Mouse (Mus musculus): ENCODE results near the gene Fndc3b. TPM values are rescaled to one million over a fixed set of nuclear protein-coding genes. Genes with fewer than 3 reads are reported as not detected.
"Not testable (repeated sequence)": the region's sequence is repeated elsewhere in the genome, so short reads cannot be mapped to it uniquely, and the experiment has no call there.

Gene Fndc3b
- total RNA-seq, 2 experiments from 2014 or later, result 128 to 148 TPM

- peak in 1 of 2 experiments; percentile 45 for DNase-seq (ENCODE audit: low spot score in 2 of 2)
These were observed 280.4 kb downstream of the Fndc3b start for GRCm38 (mm10) chr3:27430621-27431263.

DNA sequence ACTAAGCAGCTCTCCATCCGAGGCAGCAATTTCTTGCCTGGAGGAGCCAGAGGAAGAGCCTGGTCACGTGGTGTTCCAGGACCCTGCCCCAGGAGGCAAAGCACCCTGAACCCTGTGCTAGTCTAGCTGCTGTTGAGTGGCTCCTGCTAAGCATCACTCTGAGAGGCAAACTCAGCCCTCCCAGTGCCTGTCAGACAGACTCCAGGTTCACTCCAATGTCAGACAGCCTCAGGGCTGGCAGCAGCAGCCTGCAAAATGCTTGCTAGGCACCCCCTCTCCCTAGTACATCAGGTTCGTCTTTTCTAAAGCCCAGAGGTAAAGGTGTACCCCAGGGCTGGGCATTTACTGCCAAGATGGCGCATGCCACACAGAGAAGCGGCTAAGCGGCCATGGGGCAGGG is 283.7 kb downstream of the Fndc3b start:
- DNase-seq (ENCODE audit: low spot score in 2 of 2), result no peak

GRCm38 (mm10) chr3:27424049-27424667 is 286.9 kb downstream of the Fndc3b start:
- DNase-seq (ENCODE audit: low spot score in 2 of 2), result no peak

GRCm38 (mm10) chr3:27422521-27422920 is 288.6 kb downstream of the Fndc3b start:
- DNase-seq (ENCODE audit: low spot score in 2 of 2), result no peak

DNA sequence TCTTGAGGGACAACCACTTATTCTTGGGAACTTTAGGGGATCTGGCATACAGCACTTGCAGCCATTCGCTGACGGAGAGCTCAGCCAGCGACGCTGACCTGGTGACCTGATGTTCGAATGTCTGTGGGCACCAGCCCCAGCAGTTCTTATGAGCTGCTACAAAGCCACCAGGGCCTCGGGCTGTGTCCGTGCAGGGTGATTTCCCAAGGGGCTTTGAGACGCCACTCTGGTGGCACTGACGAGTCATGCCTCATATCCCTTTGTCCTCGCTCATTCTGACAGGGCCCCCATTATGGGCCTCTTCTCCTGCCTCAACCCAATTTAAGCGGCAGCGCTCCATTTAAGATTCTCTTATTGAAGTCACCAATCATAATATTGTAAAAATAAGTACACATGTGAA is 289.1 kb downstream of the Fndc3b start:
- DNase-seq (ENCODE audit: low spot score in 2 of 2), result no peak

DNA sequence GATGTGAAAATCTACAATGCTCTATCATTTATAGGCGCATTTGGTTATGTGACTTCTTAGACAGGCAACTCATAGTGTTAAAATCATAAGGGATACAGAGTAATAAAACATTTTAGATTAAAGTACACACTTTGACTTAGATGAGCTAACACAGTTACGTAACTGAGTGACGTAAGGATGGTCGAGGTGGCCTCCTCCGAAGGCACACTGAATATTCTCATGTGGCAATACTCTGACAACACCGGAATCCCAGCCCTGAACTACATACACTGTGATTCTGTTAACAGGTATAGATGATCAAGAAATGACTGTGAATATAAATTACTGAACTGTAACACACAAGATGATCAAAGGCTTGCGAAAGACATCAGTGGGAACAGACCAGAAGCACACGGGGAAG is 292.5 kb downstream of the Fndc3b start:
- no peak for DNase-seq (ENCODE audit: low spot score in 2 of 2)

- no peak for DNase-seq (ENCODE audit: low spot score in 2 of 2)
These were observed 294.3 kb downstream of the Fndc3b start for GRCm38 (mm10) chr3:27416786-27417185.

- no peak for DNase-seq (ENCODE audit: low spot score in 2 of 2)
These were observed 297.5 kb downstream of the Fndc3b start for GRCm38 (mm10) chr3:27413566-27413965.

DNA sequence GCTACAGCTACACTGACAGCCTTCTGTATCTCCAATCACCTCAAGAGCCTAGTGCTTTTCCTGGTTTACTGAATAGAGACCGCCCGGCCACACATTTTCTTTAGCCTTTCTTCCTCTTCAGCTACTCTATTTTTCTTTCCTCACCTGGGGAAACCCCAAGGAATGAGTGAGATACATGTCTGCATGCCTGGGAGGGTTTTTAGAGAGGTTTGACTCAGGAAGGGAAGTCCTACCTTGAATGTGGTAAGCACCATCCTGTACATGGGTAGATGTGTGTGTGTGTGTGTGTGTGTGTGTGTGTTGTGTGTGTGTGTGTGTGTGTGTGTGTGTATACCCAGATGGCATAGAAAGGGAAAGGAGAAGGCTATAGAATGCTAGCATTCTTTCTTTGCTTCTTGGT is 299.8 kb downstream of the Fndc3b start:
- no peak for DNase-seq (ENCODE audit: low spot score in 2 of 2)

- no peak for DNase-seq (ENCODE audit: low spot score in 2 of 2)
These were observed 302.5 kb downstream of the Fndc3b start for GRCm38 (mm10) chr3:27408564-27408963.

GRCm38 (mm10) chr3:27406440-27406839 is 304.7 kb downstream of the Fndc3b start:
- no peak for DNase-seq (ENCODE audit: low spot score in 2 of 2)

DNA sequence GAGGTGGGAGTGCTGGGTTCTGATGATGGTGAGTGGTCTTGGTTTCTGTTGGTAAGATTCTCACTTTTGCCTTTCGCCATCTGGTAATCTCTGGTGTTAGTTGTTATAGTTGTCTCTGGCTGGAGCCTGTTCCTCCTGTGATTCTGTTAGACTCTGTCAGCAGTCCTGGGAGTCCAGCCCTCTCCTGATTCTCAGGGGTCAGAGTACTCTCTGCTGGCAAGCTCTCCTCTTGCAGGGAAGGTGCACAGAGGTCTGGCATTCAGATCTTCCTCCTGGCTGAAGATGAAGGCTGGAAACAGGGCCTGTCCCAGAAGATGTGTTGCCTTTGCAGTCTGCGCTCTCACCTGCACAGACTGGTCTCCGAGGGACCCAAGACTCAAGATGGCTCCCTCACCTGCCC is 310.1 kb downstream of the Fndc3b start:
- DNase-seq (ENCODE audit: low spot score in 2 of 2), result not testable (repeated sequence)

GRCm38 (mm10) chr3:27389923-27390322 is 321.2 kb downstream of the Fndc3b start:
- no peak for DNase-seq (ENCODE audit: low spot score in 2 of 2)

DNA sequence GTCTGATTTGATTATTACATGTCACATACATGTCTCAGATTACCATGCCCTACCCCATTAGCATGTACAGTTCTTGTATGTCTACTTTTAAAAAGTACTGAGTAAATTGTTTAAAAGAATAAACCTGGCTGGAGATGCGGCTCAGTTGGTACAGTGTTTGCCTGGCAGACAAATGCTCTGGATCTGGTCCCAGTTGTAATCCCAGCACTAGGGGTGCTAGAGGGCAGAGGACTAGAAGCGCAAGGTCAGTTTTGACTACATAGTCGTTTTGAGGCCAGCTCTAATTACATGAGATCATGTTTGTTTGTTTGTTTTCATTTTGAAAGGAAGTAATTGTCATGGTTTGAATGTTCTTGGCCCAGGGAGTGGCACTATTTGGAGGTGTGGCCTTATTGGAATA is 326.3 kb downstream of the Fndc3b start:
- no peak for DNase-seq (ENCODE audit: low spot score in 2 of 2)

GRCm38 (mm10) chr3:27377935-27378334 is 333.2 kb downstream of the Fndc3b start:
- DNase-seq (ENCODE audit: low spot score in 2 of 2), result no peak

DNA sequence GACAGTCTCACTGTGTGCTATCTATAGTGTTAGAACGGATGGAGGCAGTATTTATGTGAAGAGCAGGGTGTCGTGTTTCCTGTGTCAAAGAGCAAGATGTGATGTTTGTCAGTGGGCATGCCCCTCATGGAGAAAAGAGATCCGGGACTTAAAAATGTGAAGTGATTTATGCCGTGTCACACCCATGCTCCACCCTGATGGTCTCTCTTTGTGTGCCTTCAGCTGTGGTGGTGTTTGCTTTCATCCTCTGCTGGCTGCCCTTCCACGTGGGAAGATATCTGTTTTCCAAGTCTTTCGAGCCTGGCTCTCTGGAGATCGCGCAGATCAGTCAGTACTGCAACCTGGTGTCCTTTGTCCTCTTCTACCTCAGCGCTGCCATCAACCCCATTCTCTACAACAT is 336.7 kb downstream of the Fndc3b start:
- no peak for DNase-seq (ENCODE audit: low spot score in 2 of 2)

GRCm38 (mm10) chr3:27371725-27372650 is 339.1 kb downstream of the Fndc3b start:
- no peak for DNase-seq (ENCODE audit: low spot score in 2 of 2)

GRCm38 (mm10) chr3:27371276-27371621 is 339.9 kb downstream of the Fndc3b start, which contains the start of gene Ghsr:
Gene Ghsr (plus strand): TSS chr3:27371351.
- DNase-seq (ENCODE audit: low spot score in 2 of 2), result no peak

- no peak for DNase-seq (ENCODE audit: low spot score in 2 of 2)
These were observed 340.4 kb downstream of the Fndc3b start for GRCm38 (mm10) chr3:27370582-27371275.

DNA sequence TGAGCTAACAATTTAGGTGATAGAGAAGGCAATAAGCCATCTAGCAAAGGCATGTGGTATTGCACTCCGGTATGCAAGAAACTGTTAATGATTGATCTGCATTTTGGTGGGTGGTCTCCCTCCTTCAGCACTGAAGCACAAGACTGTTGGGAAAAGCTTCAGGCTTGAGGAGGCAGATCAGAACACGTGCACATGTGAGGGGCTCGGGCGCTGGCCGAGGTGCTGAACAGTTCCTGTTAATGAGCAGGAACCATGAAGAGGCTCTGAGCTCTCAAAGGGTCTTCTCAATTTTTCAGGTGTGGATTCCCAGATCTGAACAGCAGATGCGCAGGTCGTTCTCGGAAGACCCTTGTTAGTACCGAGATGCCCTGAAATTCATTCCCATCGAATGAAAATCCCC is 341.0 kb downstream of the Fndc3b start:
- DNase-seq (ENCODE audit: low spot score in 2 of 2), result peak in 1 of 2 experiments; percentile 4

All from adrenal gland, adult 18-20 months (tissue).